Mouse (Mus musculus) spleen, adult 2 months (tissue): ENCODE results near the gene Camta1. TPM values are rescaled to one million over a fixed set of nuclear protein-coding genes. Genes with fewer than 3 reads are reported as not detected.

ENCODE experiments used
- DNase-seq, 2 experiments: peaks; one replicate each; pipeline versions ENCODE4 v3.0.0 to v3.0.0-alpha.2; 2012 to 2021; ENCODE audit warnings: low spot score in 2 of 2, low read depth in 1 of 2
- H3K27ac ChIP-seq: fragments of 200-500 bp; 2 replicates; pipeline ENCODE4 v1.5.1; 2012; ENCODE audit warnings: low read length, inconsistent platforms; ENCODE audit not compliant: insufficient read depth
- H3K27me3 ChIP-seq: fragments of 200-500 bp; 2 replicates; pipeline ENCODE4 v1.6.1; 2012; ENCODE audit warnings: mild to moderate bottlenecking, moderate library complexity, low read length, inconsistent platforms; ENCODE audit not compliant: control insufficient read depth, insufficient read depth
- H3K36me3 ChIP-seq: fragments of 200-500 bp; 2 replicates; pipeline ENCODE4 v1.6.1; 2012; ENCODE audit warnings: mild to moderate bottlenecking, low read length, inconsistent platforms; ENCODE audit not compliant: control insufficient read depth, insufficient read depth
- H3K4me1 ChIP-seq: fragments of 200-500 bp; 2 replicates; pipeline ENCODE4 v1.6.1; 2011; ENCODE audit warnings: inconsistent platforms; ENCODE audit not compliant: control insufficient read depth, insufficient read depth, insufficient read length
- H3K4me3 ChIP-seq: fragments of 200-500 bp; 2 replicates; pipeline ENCODE4 v1.5.1; 2011; ENCODE audit warnings: mild to moderate bottlenecking, inconsistent platforms; ENCODE audit not compliant: insufficient read depth, insufficient read length; ENCODE audit errors: extremely low read depth
- CTCF ChIP-seq: fragments of 200-500 bp; IDR thresholded peaks from 2 replicates; pipeline ENCODE4 v1.5.1; 2011; ENCODE audit warnings: mild to moderate bottlenecking, inconsistent platforms; ENCODE audit not compliant: insufficient read depth, insufficient read length, insufficient replicate concordance; ENCODE audit errors: extremely low read depth
- POLR2A ChIP-seq: fragments of 200-500 bp; IDR thresholded peaks from 2 replicates; pipeline ENCODE4 v1.6.1; 2011; ENCODE audit warnings: low read depth, low read length, inconsistent platforms
- WGBS: fragments of 180-500 bp; shearing (Covaris S2); methylation state at CpG from one replicate; pipeline ENCODE4 v1.1.7; 2018; 5-methylcytosine and 5-hydroxymethylcytosine counted together
- polyA plus RNA-seq: library from polyadenylated mRNA; depleted of rRNA; stranded (reverse); fragments of >200 nt; gene quantifications from 2 replicates; pipeline ENCODE4 v1.2.3, GENCODE M21; 2012

Gene Camta1
- polyA plus RNA-seq, 1 experiment: 7.7 TPM

DNA sequence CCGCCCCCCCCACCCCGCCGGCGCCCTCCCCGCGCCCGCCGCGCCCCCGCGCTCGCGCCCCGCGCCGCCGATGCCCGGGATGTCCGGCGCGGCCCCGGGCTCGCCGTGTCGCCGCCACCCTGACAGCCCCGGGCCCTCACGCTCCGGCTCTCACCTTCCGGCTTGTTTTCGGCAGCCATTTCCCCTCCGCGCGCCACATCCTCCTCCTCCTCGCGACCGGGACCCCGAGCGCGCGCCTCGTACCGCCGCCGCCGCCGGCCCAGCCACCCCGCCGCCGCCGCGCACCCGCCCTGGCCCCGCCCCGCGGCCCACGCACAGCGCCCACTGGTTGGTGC, 238 bp downstream of the Camta1 start:
- no peak for DNase-seq
- under 1% methylated on average over 22 of the region's 58 CpGs for WGBS
- peak overlapping the region; percentile 86 for H3K27ac ChIP-seq
- H3K36me3 ChIP-seq: no peaks in the 10 kb centered on the region
- peak overlapping the region; percentile 91 for H3K4me3 ChIP-seq
- H3K4me1 ChIP-seq: no peaks in the 10 kb centered on the region; the same call in 1 of the 2 replicates
- TF ChIP-seq POLR2A (no peak), CTCF (no peak)
- no peaks in the 10 kb centered on the region for H3K27me3 ChIP-seq

DNA sequence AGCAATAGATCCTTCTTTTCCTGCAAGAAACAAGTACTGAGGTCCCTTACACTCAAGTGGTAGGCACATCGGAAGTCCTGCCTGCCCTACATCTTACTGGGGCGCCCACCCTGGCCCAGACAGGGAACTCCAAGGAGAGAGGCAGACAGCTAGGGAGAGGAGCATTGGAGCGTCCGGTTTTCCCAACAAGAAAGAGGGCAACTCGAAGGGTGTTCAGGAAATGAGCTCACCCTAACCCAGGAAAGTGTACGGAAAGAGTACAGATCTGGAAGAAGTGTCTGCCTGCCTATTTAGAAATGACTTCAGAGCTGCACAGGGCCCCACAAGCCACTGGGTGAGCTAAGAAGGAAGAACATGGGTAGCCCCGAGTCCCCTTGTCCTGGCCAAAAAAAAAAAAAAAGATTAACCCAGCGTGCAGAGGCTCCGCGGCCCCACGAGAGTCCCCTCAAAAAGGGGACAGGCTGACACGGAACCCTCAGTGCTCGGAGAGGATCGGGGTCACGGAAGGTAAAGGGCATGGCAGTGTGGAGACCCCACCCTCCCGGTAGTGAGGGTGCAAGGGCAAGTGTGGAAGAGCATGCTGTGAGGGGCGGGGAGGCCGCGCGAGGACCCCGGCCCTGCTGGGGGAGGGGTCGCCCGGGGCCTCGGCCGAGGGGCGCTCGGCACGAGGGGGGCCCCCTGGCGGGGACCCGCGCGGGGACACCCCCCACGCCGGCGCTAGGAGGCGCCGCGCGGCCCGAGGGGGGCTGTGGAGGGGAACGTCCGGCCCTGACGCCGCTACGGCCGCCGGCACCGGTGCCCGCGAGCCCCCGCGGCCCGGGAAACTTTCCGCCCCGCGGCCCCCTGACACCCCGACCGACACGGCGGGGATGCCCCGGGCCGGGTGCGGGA, 990 bp downstream of the Camta1 start:
- no peaks in the 10 kb centered on the region for H3K27me3 ChIP-seq
- 7% methylated on average over 25 of the region's 63 CpGs for WGBS
- DNase-seq: peak in 1 of 2 experiments; percentile 32
- no peaks in the 10 kb centered on the region for H3K36me3 ChIP-seq
- peak overlapping the region; percentile 53 for H3K4me3 ChIP-seq
- H3K4me1 ChIP-seq: no peaks in the 10 kb centered on the region; the same call in 1 of the 2 replicates
- TF ChIP-seq CTCF (no peak), POLR2A (no peak)
- no peak overlapping the region for H3K27ac ChIP-seq

DNA sequence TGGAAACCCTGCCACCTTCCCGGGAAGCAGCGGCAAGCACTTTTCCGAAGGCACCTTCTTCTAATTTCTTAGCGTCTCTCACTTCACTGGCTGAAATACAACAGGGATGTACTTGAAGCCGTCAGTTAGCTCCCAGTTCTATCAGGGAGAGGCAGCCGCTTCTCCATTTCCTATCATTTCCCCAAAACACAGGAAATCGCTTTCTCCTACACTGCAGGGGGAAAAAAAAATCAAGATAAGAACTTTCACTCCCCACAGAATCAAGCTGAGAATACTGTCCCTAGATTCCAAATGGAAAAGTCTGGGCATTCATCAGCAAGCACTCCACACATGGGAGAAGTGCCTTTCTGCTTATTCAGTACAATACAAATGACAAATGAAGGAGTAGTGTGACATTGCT, 2.4 kb downstream of the Camta1 start:
- TF ChIP-seq POLR2A: no peak
- no peak for TF ChIP-seq CTCF
- Histone ChIP-seq H3K27ac (no peak overlapping the region), H3K36me3 (no peaks in the 10 kb centered on the region), H3K4me1 (no peaks in the 10 kb centered on the region; the same call in 1 of the 2 replicates), H3K27me3 (no peaks in the 10 kb centered on the region), H3K4me3 (no peak overlapping the region)
- DNase-seq: no peak
- WGBS: 51% methylated on average over 7 of the region's 7 CpGs

DNA sequence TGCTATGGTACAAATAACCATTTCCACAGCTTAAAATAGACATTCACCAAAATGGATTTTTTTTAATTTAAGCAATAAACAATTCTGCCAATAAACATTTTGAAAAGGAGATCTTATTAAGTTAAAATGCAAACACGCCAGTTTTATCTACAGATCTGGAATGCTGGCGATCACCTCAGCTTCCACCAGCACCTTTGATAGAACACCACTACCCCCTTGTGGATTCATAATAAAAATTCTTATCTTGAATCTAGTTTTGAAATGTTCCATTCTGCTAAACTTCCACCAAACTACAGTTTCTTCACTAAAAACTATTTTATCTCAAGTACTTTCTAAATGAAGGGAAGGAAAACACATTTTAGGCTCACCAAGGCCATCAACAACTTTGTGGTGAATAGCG, 7.7 kb downstream of the Camta1 start:
- 66% methylated on average over 3 of the region's 3 CpGs for WGBS
- no peak for DNase-seq

DNA sequence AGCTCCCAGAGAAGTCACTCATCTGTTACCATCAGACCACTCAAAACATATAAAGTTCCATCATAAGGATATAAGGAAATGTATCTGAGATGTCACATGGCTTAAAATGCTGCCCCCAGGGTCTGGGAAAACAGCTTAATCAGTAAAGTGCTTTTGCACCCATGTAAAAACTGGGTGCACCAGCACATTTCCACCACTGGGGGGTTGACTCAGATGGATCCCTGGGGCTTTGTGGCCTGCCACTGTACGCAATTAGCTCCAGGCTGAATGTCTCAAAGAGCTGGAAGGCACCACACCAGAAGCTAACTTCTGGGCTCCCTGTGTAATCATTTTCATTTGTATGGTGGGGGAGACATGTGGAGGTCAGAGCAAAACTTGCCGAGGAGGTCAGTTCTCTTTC, 10.5 kb downstream of the Camta1 start:
- Histone ChIP-seq H3K4me3 (no peak overlapping the region), H3K36me3 (no peaks in the 10 kb centered on the region), H3K4me1 (no peaks in the 10 kb centered on the region), H3K27me3 (no peaks in the 10 kb centered on the region), H3K27ac (no peak overlapping the region)
- peak; percentile 54; the same call in 1 of the 2 replicates for TF ChIP-seq CTCF
- no peak for TF ChIP-seq POLR2A
- WGBS: 53% methylated on average over 2 of the region's 2 CpGs
- DNase-seq: peak; percentile 26 to 56

More for the DNA sequence above, 7.7 kb downstream of the Camta1 start:
- Histone ChIP-seq H3K27me3 (no peaks in the 10 kb centered on the region), H3K4me1 (no peaks in the 10 kb centered on the region), H3K27ac (no peak overlapping the region), H3K36me3 (no peaks in the 10 kb centered on the region), H3K4me3 (no peak overlapping the region)
- TF ChIP-seq POLR2A (no peak), CTCF (no peak)

DNA sequence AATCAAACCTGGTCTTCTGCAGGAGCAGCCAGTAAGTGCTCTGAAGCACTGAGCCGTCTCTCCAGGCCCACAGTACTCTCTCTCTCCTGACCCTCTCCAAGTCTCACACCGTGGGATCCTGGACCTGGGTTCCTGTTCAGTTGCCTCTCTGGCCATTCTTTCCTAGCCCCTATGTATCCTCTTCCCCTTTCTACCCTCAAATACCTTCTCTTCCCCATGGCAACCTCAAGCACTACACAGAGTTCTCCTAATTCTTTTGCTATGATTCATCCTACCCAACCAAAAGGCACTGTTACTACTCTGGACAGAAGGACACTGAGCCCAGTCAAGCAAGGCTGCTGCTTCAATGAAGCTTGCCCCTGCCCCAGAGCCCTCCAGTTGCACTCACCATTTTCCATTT, 19.1 kb downstream of the Camta1 start:
- 62% methylated on average over 2 of the region's 2 CpGs for WGBS
- Histone ChIP-seq H3K27me3 (no peaks in the 10 kb centered on the region), H3K27ac (no peak overlapping the region), H3K4me1 (peaks cover 3% of the 10 kb centered on the region), H3K36me3 (no peaks in the 10 kb centered on the region), H3K4me3 (no peak overlapping the region)
- no peak for TF ChIP-seq POLR2A
- TF ChIP-seq CTCF: no peak
- DNase-seq: no peak

DNA sequence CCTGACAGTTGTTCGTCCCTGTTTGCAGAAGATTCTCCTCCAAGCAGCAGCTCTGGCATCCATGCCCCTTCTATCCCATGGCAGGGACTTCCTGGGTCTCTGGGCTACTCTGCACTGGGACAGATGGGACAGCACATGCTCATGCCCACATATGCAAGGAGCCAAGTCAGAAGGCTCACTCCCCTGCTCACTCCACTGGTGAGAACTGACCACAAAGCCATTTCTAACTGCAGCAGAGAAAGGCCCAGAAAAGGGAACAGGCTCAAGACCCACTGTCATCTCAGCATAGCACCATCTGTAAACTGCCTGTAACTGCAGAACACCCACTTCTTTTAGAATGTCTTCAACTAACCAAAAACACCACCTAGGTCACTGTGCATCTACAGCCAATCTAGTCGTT, 23.2 kb downstream of the Camta1 start:
- Histone ChIP-seq H3K36me3 (no peaks in the 10 kb centered on the region), H3K27ac (no peak overlapping the region), H3K4me1 (peaks cover 3% of the 10 kb centered on the region), H3K27me3 (no peaks in the 10 kb centered on the region), H3K4me3 (no peak overlapping the region)
- DNase-seq: no peak
- TF ChIP-seq POLR2A (no peak), CTCF (no peak)
- WGBS: 63% methylated on average over 2 of the region's 2 CpGs
